Mouse (Mus musculus) limb, embryonic 12.5 days (tissue): Measurements from ENCODE around the gene Aco2. TPM values are rescaled to one million over a fixed set of nuclear protein-coding genes. Genes with fewer than 3 reads are reported as not detected.
A peak's percentile ranks its signal among the peaks of the same experiment; 100 is the strongest.

Experiments
- ATAC-seq: fragments of 200-750 bp; cut with Nextera tagmentation; 2 replicates; pipeline ENCODE4 v1.8.0; 2017; ENCODE audit warnings: low read depth, moderate TSS enrichment; ENCODE audit not compliant: insufficient number of reproducible peaks, insufficient read depth, low FRiP score, low TSS enrichment
- H3K27ac ChIP-seq: fragments of 300-500 bp; sonication (generic); 2 replicates; pipeline ENCODE4 v1.5.1; 2016; ENCODE audit warnings: mild to moderate bottlenecking, moderate library complexity
- H3K27me3 ChIP-seq: fragments of 300-500 bp; sonication (generic); 2 replicates; pipeline ENCODE4 v1.6.1; 2016; ENCODE audit warnings: mild to moderate bottlenecking, moderate library complexity
- H3K36me3 ChIP-seq: fragments of 300-500 bp; sonication (generic); 2 replicates; pipeline ENCODE4 v1.6.1; 2016; ENCODE audit warnings: mild to moderate bottlenecking, moderate library complexity
- H3K4me1 ChIP-seq: fragments of 300-500 bp; sonication (generic); replicated peaks from 2 replicates; pipeline ENCODE4 v1.6.1; 2016
- H3K4me2 ChIP-seq: fragments of 300-500 bp; sonication (generic); 2 replicates; pipeline ENCODE4 v1.6.1; 2016; ENCODE audit warnings: mild to moderate bottlenecking, moderate library complexity
- H3K4me3 ChIP-seq: fragments of 300-500 bp; sonication (generic); replicated peaks from 2 replicates; pipeline ENCODE4 v1.5.1; 2016; ENCODE audit warnings: mild to moderate bottlenecking
- H3K9ac ChIP-seq: fragments of 300-500 bp; sonication (generic); replicated peaks from 2 replicates; pipeline ENCODE4 v1.6.1; 2016; ENCODE audit warnings: mild to moderate bottlenecking, moderate library complexity
- H3K9me3 ChIP-seq: fragments of 300-500 bp; sonication (generic); 2 replicates; pipeline ENCODE4 v1.6.1; 2016; ENCODE audit warnings: mild to moderate bottlenecking, moderate library complexity
- WGBS: fragments of 180-500 bp; shearing (Covaris S2); methylation state at CpG from one replicate; pipeline ENCODE4 v1.1.7; 2016; 5-methylcytosine and 5-hydroxymethylcytosine counted together
- polyA plus RNA-seq: library from polyadenylated mRNA; unstranded; fragments of >200 nt; fragmentation: Nextera tagmentation; extraction: Ambion mirVana; gene quantifications from 2 replicates; pipeline ENCODE4 v1.2.1, GENCODE M21; 2016

The Aco2 gene
- 139 and 143 TPM in 2 replicates for polyA plus RNA-seq

GRCm38 (mm10) chr15:81872262-81873136 is at the start of gene Aco2:
Gene Aco2, plus strand, starts transcription at chr15:81872309.
- H3K4me1 ChIP-seq: peaks cover 17% of the 10 kb centered on the region
- peak within 1 kb of the TSS; percentile 96 for H3K27ac ChIP-seq
- H3K27me3 ChIP-seq: no peaks in the 10 kb centered on the region
- peak within 1 kb of the TSS; percentile 79 for H3K9ac ChIP-seq
- no peaks in the 10 kb centered on the region for H3K9me3 ChIP-seq
- H3K4me2 ChIP-seq: peak within 1 kb of the TSS; percentile 94
- WGBS: under 1% methylated on average over 53 of the region's 53 CpGs
- peaks cover 34% of the 10 kb centered on the region for H3K36me3 ChIP-seq
- peak within 1 kb of the TSS; percentile 93 for H3K4me3 ChIP-seq
- ATAC-seq: peak; percentile 79

GRCm38 (mm10) chr15:81822631-81823030 is 49.5 kb upstream of the Aco2 start:
- Histone ChIP-seq H3K27ac (no peak overlapping the region), H3K4me2 (no peak overlapping the region), H3K9me3 (no peaks in the 10 kb centered on the region), H3K4me3 (no peak overlapping the region), H3K4me1 (no peaks in the 10 kb centered on the region), H3K36me3 (peaks cover 90% of the 10 kb centered on the region), H3K9ac (no peak overlapping the region), H3K27me3 (no peaks in the 10 kb centered on the region)
- ATAC-seq: no peak
- WGBS: 88% methylated on average over 3 of the region's 3 CpGs

- H3K27me3 ChIP-seq: no peaks in the 10 kb centered on the region
- no peak for ATAC-seq
- no peak overlapping the region for H3K27ac ChIP-seq
- no peaks in the 10 kb centered on the region for H3K4me1 ChIP-seq
- no peak overlapping the region for H3K4me3 ChIP-seq
- H3K36me3 ChIP-seq: peaks cover 76% of the 10 kb centered on the region
- H3K9me3 ChIP-seq: no peaks in the 10 kb centered on the region
- H3K4me2 ChIP-seq: no peak overlapping the region
- no peak overlapping the region for H3K9ac ChIP-seq
- WGBS: 80% methylated on average over 3 of the region's 3 CpGs
Measured at GRCm38 (mm10) chr15:81824832-81825231, 47.3 kb upstream of the Aco2 start.

GRCm38 (mm10) chr15:81828426-81829207 is 43.5 kb upstream of the Aco2 start:
- Histone ChIP-seq H3K4me2 (no peak overlapping the region), H3K9ac (no peak overlapping the region), H3K4me1 (no peaks in the 10 kb centered on the region), H3K36me3 (peaks cover 40% of the 10 kb centered on the region), H3K9me3 (no peaks in the 10 kb centered on the region), H3K27me3 (no peaks in the 10 kb centered on the region), H3K27ac (no peak overlapping the region), H3K4me3 (no peak overlapping the region)
- WGBS: 92% methylated on average over 7 of the region's 7 CpGs
- ATAC-seq: no peak

- Histone ChIP-seq H3K27ac (no peak overlapping the region), H3K4me2 (no peak overlapping the region), H3K27me3 (peaks cover 2% of the 10 kb centered on the region; the same call in 1 of the 2 replicates), H3K9me3 (no peaks in the 10 kb centered on the region), H3K4me1 (no peaks in the 10 kb centered on the region), H3K4me3 (no peak overlapping the region), H3K9ac (no peak overlapping the region), H3K36me3 (peaks cover 34% of the 10 kb centered on the region)
- ATAC-seq: no peak
- 67% methylated on average over 2 of the region's 2 CpGs for WGBS
Measured at GRCm38 (mm10) chr15:81829208-81829580, 42.9 kb upstream of the Aco2 start.

GRCm38 (mm10) chr15:81830530-81830929 is 41.6 kb upstream of the Aco2 start:
- Histone ChIP-seq H3K27ac (peak overlapping the region; percentile 70; the same call in 1 of the 2 replicates), H3K9me3 (no peaks in the 10 kb centered on the region), H3K36me3 (peaks cover 21% of the 10 kb centered on the region), H3K27me3 (peaks cover 15% of the 10 kb centered on the region), H3K9ac (no peak overlapping the region), H3K4me3 (no peak overlapping the region), H3K4me1 (0 out of 2 replicates have a peak, but pooled peaks cover 4% of the 10 kb centered on the region), H3K4me2 (no peak overlapping the region)
- 87% methylated on average over 4 of the region's 4 CpGs for WGBS
- no peak for ATAC-seq

- H3K9me3 ChIP-seq: no peaks in the 10 kb centered on the region
- WGBS: 17% methylated on average over 24 of the region's 24 CpGs
- H3K27me3 ChIP-seq: peaks cover 16% of the 10 kb centered on the region
- H3K4me3 ChIP-seq: 0 out of 2 replicates have a peak overlapping the region, but pooled peaks have one; percentile 9
- ATAC-seq: peak; percentile 77
- peak overlapping the region; percentile 34 for H3K4me2 ChIP-seq
- H3K36me3 ChIP-seq: peaks cover 13% of the 10 kb centered on the region
- H3K4me1 ChIP-seq: peaks cover 11% of the 10 kb centered on the region
- H3K27ac ChIP-seq: peak overlapping the region; percentile 70
- 0 out of 2 replicates have a peak overlapping the region, but pooled peaks have one; percentile 34 for H3K9ac ChIP-seq
Measured at GRCm38 (mm10) chr15:81831136-81831825, 40.8 kb upstream of the Aco2 start.

- Histone ChIP-seq H3K9ac (no peak overlapping the region), H3K4me2 (no peak overlapping the region)
- 96% methylated on average over 3 of the region's 3 CpGs for WGBS
Measured at GRCm38 (mm10) chr15:81832219-81832618, 39.9 kb upstream of the Aco2 start.

GRCm38 (mm10) chr15:81833481-81833880 is 38.6 kb upstream of the Aco2 start:
- Histone ChIP-seq H3K4me3 (no peak overlapping the region), H3K36me3 (0 out of 2 replicates have a peak, but pooled peaks cover 4% of the 10 kb centered on the region), H3K9me3 (no peaks in the 10 kb centered on the region), H3K4me2 (no peak overlapping the region), H3K9ac (no peak overlapping the region), H3K27me3 (peaks cover 20% of the 10 kb centered on the region), H3K4me1 (peaks cover 19% of the 10 kb centered on the region), H3K27ac (no peak overlapping the region)
- 79% methylated on average over 4 of the region's 4 CpGs for WGBS
- ATAC-seq: no peak

More at GRCm38 (mm10) chr15:81832219-81832618, 39.9 kb upstream of the Aco2 start:
- no peak for ATAC-seq
- peaks cover 9% of the 10 kb centered on the region; the same call in 1 of the 2 replicates for H3K36me3 ChIP-seq
- no peak overlapping the region for H3K4me3 ChIP-seq
- H3K9me3 ChIP-seq: no peaks in the 10 kb centered on the region
- H3K27me3 ChIP-seq: peaks cover 17% of the 10 kb centered on the region
- H3K4me1 ChIP-seq: peaks cover 19% of the 10 kb centered on the region
- H3K27ac ChIP-seq: no peak overlapping the region

- Histone ChIP-seq H3K27ac (no peak overlapping the region), H3K4me2 (no peak overlapping the region), H3K9ac (no peak overlapping the region; the same call in 1 of the 2 replicates), H3K27me3 (peaks cover 20% of the 10 kb centered on the region), H3K4me3 (no peak overlapping the region), H3K36me3 (no peaks in the 10 kb centered on the region), H3K4me1 (peaks cover 19% of the 10 kb centered on the region), H3K9me3 (no peaks in the 10 kb centered on the region)
- WGBS: 24% methylated on average over 3 of the region's 3 CpGs
- no peak for ATAC-seq
Measured at GRCm38 (mm10) chr15:81834171-81834841, 37.8 kb upstream of the Aco2 start.
